Mouse (Mus musculus): Measurements from ENCODE around the gene Kdm2a. TPM values are rescaled to one million over a fixed set of nuclear protein-coding genes. Genes with fewer than 3 reads are reported as not detected.

The Kdm2a gene
- total RNA-seq (2014; fragmentation: Nextera tagmentation): 98.7 and 106 TPM in 2 replicates
- 70.2 and 73.9 TPM in 2 replicates for total RNA-seq (2017)
- polyA plus RNA-seq (2012): 46.1 and 48.4 TPM in 2 replicates

- TF ChIP-seq POLR2AphosphoS5 (IDR thresholded peaks at IDR 0.05; ENCODE audit: insufficient replicate concordance, low read depth, low read length) (no peak), GATA2 (IDR thresholded peaks at IDR 0.05; ENCODE audit: borderline replicate concordance, low read depth, low read length) (no peak), TAL1 (conservative IDR thresholded peaks at IDR 0.05; ENCODE audit: low read depth, low read length) (no peak), GATA1 (IDR thresholded peaks at IDR 0.05; ENCODE audit: borderline replicate concordance, low read length) (no peak), CTCF (IDR thresholded peaks at IDR 0.05; ENCODE audit: low read depth, low read length) (no peak)
- Histone ChIP-seq H3K36me3 (replicated peaks) (peaks cover 4% of the 10 kb centered on the region), H3K27me3 (ENCODE audit: insufficient read depth, low read length) (peaks cover 13% of the 10 kb centered on the region), H3K4me3 (ENCODE audit: low read depth, low read length) (peak within 1 kb of the TSS; percentile 94), H3K9me3 (replicated peaks) (no peaks in the 10 kb centered on the region), H3K4me1 (ENCODE audit: insufficient read depth, low read depth, low read length) (peaks cover 16% of the 10 kb centered on the region)
- DNase-seq (ENCODE audit: low spot score) (peak; percentile 53), ATAC-seq (ENCODE audit: extremely low read depth, insufficient number of reproducible peaks, low FRiP score, poor library complexity, severe bottlenecking) (no peak)
These were observed at the start of gene Kdm2a for GRCm38 (mm10) chr19:4397798-4398629. TSS of gene Kdm2a (minus strand) at chr19:4398285.

DNA sequence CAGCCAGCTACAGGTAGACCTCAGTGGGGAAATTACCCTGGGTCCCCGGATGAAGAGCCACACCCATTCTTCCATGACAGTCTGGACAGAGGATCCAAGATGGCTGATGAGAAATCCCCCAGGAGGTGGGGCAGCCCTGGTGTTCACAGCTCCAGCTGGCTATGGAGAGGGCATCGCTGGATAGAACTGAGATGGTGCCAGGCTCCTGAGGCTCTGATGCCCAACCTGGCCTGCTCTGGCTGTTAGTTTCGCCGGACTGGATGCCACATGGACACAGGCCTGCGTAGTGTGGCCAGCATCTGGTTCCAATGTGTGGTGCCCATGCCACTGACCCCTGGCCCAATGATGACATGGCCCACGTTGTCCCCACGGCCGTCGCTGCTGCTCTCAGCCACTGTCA lies 49.4 kb upstream of the Kdm2a start:
- peaks cover 36% of the 10 kb centered on the region for H3K27me3 ChIP-seq (ENCODE audit: insufficient read depth, low read length)
- no peaks in the 10 kb centered on the region for H3K36me3 ChIP-seq (replicated peaks)
- TF ChIP-seq GATA2 (IDR thresholded peaks at IDR 0.05; ENCODE audit: borderline replicate concordance, low read depth, low read length) (no peak), TAL1 (conservative IDR thresholded peaks at IDR 0.05; ENCODE audit: low read depth, low read length) (no peak), POLR2AphosphoS5 (IDR thresholded peaks at IDR 0.05; ENCODE audit: insufficient replicate concordance, low read depth, low read length) (no peak), CTCF (IDR thresholded peaks at IDR 0.05; ENCODE audit: low read depth, low read length) (no peak), GATA1 (IDR thresholded peaks at IDR 0.05; ENCODE audit: borderline replicate concordance, low read length) (no peak)
- DNase-seq (ENCODE audit: low spot score) (no peak), ATAC-seq (ENCODE audit: extremely low read depth, insufficient number of reproducible peaks, low FRiP score, poor library complexity, severe bottlenecking) (no peak)
- no peaks in the 10 kb centered on the region for H3K9me3 ChIP-seq (replicated peaks)
- peaks cover under 1% of the 10 kb centered on the region; the same call in 1 of the 2 replicates for H3K4me1 ChIP-seq (ENCODE audit: insufficient read depth, low read depth, low read length)
- no peak overlapping the region for H3K4me3 ChIP-seq (ENCODE audit: low read depth, low read length)

GRCm38 (mm10) chr19:4446661-4447420 lies 48.8 kb upstream of the Kdm2a start:
- H3K4me3 ChIP-seq (ENCODE audit: low read depth, low read length): no peak overlapping the region
- peaks cover 6% of the 10 kb centered on the region for H3K4me1 ChIP-seq (ENCODE audit: insufficient read depth, low read depth, low read length)
- ATAC-seq (ENCODE audit: extremely low read depth, insufficient number of reproducible peaks, low FRiP score, poor library complexity, severe bottlenecking) (no peak), DNase-seq (ENCODE audit: low spot score) (no peak)
- H3K36me3 ChIP-seq (replicated peaks): no peaks in the 10 kb centered on the region
- no peaks in the 10 kb centered on the region for H3K9me3 ChIP-seq (replicated peaks)
- TF ChIP-seq GATA2 (IDR thresholded peaks at IDR 0.05; ENCODE audit: borderline replicate concordance, low read depth, low read length) (no peak), CTCF (IDR thresholded peaks at IDR 0.05; ENCODE audit: low read depth, low read length) (no peak), POLR2AphosphoS5 (IDR thresholded peaks at IDR 0.05; ENCODE audit: insufficient replicate concordance, low read depth, low read length) (no peak), GATA1 (IDR thresholded peaks at IDR 0.05; ENCODE audit: borderline replicate concordance, low read length) (no peak), TAL1 (conservative IDR thresholded peaks at IDR 0.05; ENCODE audit: low read depth, low read length) (no peak)
- H3K27me3 ChIP-seq (ENCODE audit: insufficient read depth, low read length): peaks cover 35% of the 10 kb centered on the region

GRCm38 (mm10) chr19:4442408-4442807 lies 44.3 kb upstream of the Kdm2a start:
- Histone ChIP-seq H3K9me3 (replicated peaks) (no peaks in the 10 kb centered on the region), H3K36me3 (replicated peaks) (no peaks in the 10 kb centered on the region), H3K4me1 (ENCODE audit: insufficient read depth, low read depth, low read length) (peaks cover 50% of the 10 kb centered on the region), H3K27me3 (ENCODE audit: insufficient read depth, low read length) (peaks cover 46% of the 10 kb centered on the region), H3K4me3 (ENCODE audit: low read depth, low read length) (no peak overlapping the region; the same call in 1 of the 2 replicates)
- TF ChIP-seq CTCF (IDR thresholded peaks at IDR 0.05; ENCODE audit: low read depth, low read length) (peak; percentile 66), POLR2AphosphoS5 (IDR thresholded peaks at IDR 0.05; ENCODE audit: insufficient replicate concordance, low read depth, low read length) (no peak)
- ATAC-seq (ENCODE audit: extremely low read depth, insufficient number of reproducible peaks, low FRiP score, poor library complexity, severe bottlenecking): no peak
- peak; percentile 66 for DNase-seq (ENCODE audit: low spot score)

DNA sequence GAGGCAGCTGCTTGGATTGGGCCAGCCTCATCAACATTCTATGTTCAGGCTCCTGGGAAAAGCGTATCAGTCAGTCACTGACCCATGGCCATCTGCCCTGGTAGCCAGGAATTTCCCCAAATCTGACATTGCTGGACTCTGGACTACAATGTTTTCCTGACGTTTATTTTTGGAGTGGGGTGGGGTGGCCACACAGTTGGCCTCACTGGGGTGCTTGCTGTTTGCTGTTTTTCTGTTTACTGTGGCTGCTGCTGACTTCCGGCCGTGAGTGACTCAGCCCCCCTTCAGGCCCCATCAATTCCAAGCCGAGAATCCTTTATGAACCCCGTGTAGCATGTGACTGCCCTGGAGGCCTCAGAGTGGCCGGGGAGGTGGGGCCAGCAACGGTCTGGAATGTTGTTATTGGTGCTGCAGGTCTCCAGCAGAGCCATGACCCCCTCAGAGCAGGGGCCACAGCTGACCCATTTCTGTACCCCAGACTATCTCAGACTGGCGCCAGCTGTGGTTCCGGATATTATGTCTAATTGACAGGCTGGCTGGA lies 43.6 kb upstream of the Kdm2a start:
- DNase-seq (ENCODE audit: low spot score) (peak; percentile 47), ATAC-seq (ENCODE audit: extremely low read depth, insufficient number of reproducible peaks, low FRiP score, poor library complexity, severe bottlenecking) (peak; percentile 67)
- no peaks in the 10 kb centered on the region for H3K9me3 ChIP-seq (replicated peaks)

DNA sequence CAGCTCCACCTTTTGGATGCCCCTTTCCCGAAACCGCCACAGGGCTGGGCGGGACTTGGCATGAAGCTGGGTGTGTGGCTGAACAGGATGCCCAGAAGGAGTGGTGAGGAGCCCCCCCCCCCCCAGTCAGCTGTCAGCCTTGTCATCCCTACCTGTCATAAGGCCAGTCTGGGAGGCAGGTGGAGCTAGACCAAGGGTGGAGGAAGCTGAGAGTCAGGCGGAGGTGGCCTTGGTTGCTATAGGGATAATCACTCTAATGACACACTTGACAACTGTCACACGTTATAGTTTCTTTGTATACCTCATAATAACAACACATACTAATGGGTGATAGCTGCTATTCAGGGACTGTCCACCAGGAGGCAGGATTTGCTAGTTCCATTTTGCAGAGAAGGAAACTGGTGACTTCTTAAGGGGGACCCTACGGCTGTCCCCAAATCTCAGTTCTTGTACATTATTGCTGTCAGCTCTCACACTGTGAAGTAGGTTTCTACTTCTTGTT lies 43.1 kb upstream of the Kdm2a start:
- Histone ChIP-seq H3K4me3 (ENCODE audit: low read depth, low read length) (no peak overlapping the region), H3K9me3 (replicated peaks) (no peaks in the 10 kb centered on the region), H3K4me1 (ENCODE audit: insufficient read depth, low read depth, low read length) (peaks cover 50% of the 10 kb centered on the region), H3K36me3 (replicated peaks) (no peaks in the 10 kb centered on the region), H3K27me3 (ENCODE audit: insufficient read depth, low read length) (peaks cover 40% of the 10 kb centered on the region)
- TF ChIP-seq GATA1 (IDR thresholded peaks at IDR 0.05; ENCODE audit: borderline replicate concordance, low read length): no peak
- TF ChIP-seq POLR2AphosphoS5 (IDR thresholded peaks at IDR 0.05; ENCODE audit: insufficient replicate concordance, low read depth, low read length): no peak
- peak; percentile 82 for TF ChIP-seq CTCF (IDR thresholded peaks at IDR 0.05; ENCODE audit: low read depth, low read length)
- TF ChIP-seq GATA2 (IDR thresholded peaks at IDR 0.05; ENCODE audit: borderline replicate concordance, low read depth, low read length): no peak
- peak; percentile 40 for DNase-seq (ENCODE audit: low spot score)
- no peak for ATAC-seq (ENCODE audit: extremely low read depth, insufficient number of reproducible peaks, low FRiP score, poor library complexity, severe bottlenecking)

More for the DNA sequence above, 43.6 kb upstream of the Kdm2a start:
- no peak for TF ChIP-seq POLR2AphosphoS5 (IDR thresholded peaks at IDR 0.05; ENCODE audit: insufficient replicate concordance, low read depth, low read length)
- Histone ChIP-seq H3K4me3 (ENCODE audit: low read depth, low read length) (peak overlapping the region; percentile 41; the same call in 1 of the 2 replicates), H3K4me1 (ENCODE audit: insufficient read depth, low read depth, low read length) (peaks cover 50% of the 10 kb centered on the region), H3K36me3 (replicated peaks) (no peaks in the 10 kb centered on the region), H3K27me3 (ENCODE audit: insufficient read depth, low read length) (peaks cover 43% of the 10 kb centered on the region)
